Mouse (Mus musculus): Measurements from ENCODE around the gene Zfp82. TPM values are rescaled to one million over a fixed set of nuclear protein-coding genes. Genes with fewer than 3 reads are reported as not detected.

Zfp82 gene
- total RNA-seq, 4 experiments from 2014 or later, result 4.3 to 7.1 (median 5.1) TPM

- DNase-seq (ENCODE audit: low spot score in 2 of 2), result peak; percentile 26 to 35
Observed at GRCm38 (mm10) chr7:30048126-30048525, 24.6 kb downstream of the Zfp82 start.

GRCm38 (mm10) chr7:30044354-30044753 lies 28.3 kb downstream of the Zfp82 start:
- no peak for DNase-seq (ENCODE audit: low spot score in 2 of 2)

- no peak for DNase-seq (ENCODE audit: low spot score in 2 of 2)
Observed at GRCm38 (mm10) chr7:30034331-30034730, 38.4 kb downstream of the Zfp82 start.

GRCm38 (mm10) chr7:30031379-30031778 lies 41.3 kb downstream of the Zfp82 start:
- DNase-seq (ENCODE audit: low spot score in 2 of 2), result no peak

- DNase-seq (ENCODE audit: low spot score in 2 of 2), result no peak
Observed at GRCm38 (mm10) chr7:30030677-30031076, 42.0 kb downstream of the Zfp82 start.

DNA sequence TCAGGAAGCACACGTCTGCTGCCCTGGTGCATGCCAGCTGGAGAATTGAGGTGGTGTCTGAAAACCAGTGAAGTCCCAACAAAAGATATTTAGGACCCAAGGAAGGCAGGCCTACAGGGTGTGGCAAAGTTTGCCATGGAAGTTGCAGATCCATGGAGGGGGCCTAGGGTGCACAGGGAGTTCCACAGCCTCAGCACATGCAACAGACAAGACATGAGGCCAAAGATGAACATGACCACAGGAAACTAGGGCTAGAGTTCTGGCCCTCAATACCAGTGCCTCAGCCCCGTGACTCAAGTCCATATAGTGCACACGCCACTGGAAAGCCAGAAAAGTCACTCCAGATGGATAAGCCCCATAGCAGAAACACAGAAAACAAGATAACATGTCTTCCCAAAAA lies 44.1 kb downstream of the Zfp82 start:
- DNase-seq (ENCODE audit: low spot score in 2 of 2), result no peak

DNA sequence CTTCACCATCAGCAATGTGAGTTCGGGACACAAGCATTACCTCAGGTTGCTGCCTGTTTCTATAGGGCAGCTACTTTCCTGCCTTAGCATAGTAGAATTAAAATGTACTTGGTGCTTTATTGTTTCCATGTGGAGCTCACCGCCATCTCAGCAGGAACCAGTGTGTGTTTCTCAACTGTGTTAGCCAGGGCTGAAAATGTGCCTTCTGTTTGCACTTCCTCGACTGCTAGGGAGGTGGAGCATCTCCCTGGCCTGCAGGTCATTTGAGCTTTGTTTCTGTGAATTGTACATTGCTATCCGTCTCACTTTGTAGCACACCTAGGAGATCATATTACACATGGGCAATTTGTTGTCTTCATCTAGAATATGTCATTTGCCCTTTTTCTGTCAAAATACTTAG lies 45.4 kb downstream of the Zfp82 start:
- DNase-seq (ENCODE audit: low spot score in 2 of 2), result no peak

- no peak for DNase-seq (ENCODE audit: low spot score in 2 of 2)
Observed at GRCm38 (mm10) chr7:30025358-30025757, 47.3 kb downstream of the Zfp82 start.

- no peak for DNase-seq (ENCODE audit: low spot score in 2 of 2)
Observed at GRCm38 (mm10) chr7:30023800-30024199, 48.9 kb downstream of the Zfp82 start.

- DNase-seq (ENCODE audit: low spot score in 2 of 2), result no peak
Observed at GRCm38 (mm10) chr7:30023324-30023723, 49.4 kb downstream of the Zfp82 start.

DNA sequence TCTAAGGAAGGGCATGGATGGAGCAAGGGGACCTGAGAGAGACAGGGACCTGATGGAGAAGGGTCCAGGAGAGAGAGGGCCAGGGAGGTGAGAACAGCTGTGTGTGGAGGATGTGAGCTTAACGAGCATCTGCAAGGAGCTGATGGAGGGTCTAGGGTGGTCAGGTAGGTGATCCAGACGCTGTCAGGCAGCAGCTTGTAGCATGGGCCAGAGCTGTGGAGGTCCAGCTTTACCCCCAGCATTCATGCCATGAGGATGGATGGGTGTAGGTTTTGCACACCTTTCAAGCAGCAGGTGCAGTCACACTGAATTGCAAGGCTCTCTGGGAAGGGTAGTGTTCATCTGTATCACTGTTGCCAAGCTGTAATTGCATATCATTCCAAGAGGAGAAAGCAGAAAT lies 53.2 kb downstream of the Zfp82 start:
- no peak for DNase-seq (ENCODE audit: low spot score in 2 of 2)

DNA sequence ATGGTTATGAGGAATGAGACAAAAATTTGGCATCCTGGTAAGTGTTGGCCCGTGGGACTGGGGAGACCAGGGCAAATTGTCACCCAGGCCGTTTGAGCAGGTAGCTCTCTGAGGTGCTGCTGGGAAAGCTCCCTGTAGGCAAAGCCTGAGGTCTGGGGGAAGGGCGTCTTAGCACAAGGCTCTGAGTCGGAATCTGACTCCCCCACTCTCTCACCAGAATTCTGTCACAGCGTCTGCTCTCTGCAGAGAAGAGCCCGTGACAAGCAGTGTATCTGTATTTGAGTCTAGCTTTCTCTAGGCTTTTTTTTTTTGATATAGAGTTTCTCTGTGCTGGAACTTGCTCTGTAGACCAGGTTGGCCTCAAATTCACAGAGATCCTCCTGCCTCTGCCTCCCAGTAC lies 55.5 kb downstream of the Zfp82 start:
- DNase-seq (ENCODE audit: low spot score in 2 of 2), result no peak

DNA sequence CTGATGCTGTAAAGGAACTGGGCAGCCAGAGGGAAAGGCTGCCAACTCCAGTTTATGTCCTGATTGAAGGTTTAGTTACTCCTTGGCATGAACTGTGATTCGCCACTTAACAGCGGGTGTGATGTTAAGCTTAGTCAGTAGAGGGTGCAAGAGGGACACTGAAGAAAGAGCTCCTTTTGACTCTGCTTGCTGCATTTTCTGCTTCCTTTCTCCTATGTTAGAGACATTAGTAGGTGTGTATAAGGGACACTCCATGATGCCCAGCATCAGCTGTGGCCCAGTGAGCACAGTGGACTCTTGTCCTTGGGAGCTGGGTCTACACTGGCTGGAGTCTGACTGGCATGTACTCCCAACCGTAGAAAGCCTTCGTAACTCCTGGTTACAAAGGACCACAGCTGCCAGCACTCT lies 59.7 kb downstream of the Zfp82 start:
- peak; percentile 37 to 65 for DNase-seq (ENCODE audit: low spot score in 2 of 2)

GRCm38 (mm10) chr7:30010551-30011195 lies 62.0 kb downstream of the Zfp82 start:
- DNase-seq (ENCODE audit: low spot score in 2 of 2), result no peak

GRCm38 (mm10) chr7:30009321-30010085 lies 63.2 kb downstream of the Zfp82 start:
- peak; percentile 30 to 49 for DNase-seq (ENCODE audit: low spot score in 2 of 2)

DNA sequence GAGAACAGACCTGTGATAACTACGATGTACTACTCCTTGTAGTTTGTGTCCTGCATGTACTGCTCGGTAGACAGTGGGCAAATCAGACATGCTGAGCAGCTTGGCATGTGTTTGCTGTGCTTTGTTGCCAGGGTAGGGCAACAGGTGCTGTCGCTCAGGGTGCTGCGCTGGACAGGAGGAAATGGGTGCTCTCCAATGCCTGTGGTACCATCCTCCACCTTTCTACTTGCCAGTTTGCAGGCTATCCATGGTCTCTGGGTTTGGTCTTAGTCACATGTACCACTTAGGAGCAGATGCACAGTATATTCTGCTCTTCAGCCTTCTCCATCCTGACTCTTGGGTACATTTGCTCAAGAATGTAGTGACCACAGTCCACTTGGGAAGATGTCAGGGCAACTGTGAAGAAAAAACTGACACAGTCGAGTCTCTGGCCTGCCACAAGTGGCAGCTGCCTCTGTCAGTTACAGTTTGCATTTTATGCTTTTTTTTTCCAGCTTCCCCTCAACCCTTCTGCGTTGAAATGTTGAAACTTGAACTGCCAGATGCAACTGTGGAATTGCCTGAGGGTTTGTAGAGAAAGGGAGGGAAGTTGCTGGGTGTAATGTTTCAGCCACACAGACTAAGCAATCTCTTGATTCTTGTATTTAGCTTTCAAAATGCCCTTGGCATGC lies 64.5 kb downstream of the Zfp82 start:
- DNase-seq (ENCODE audit: low spot score in 2 of 2), result no peak

- no peak for DNase-seq (ENCODE audit: low spot score in 2 of 2)
Observed at GRCm38 (mm10) chr7:30007601-30008000, 65.1 kb downstream of the Zfp82 start.

Small RNA genes within 50 kb of the gene (microRNA-seq; reads per million reads assigned to microRNA genes)
- 0 reads per million in 2 experiments for gene Gm23368

Other genes starting within 250 kb of the Zfp82 start
- 10 to 100 TPM; 18.6 to 24.0 (median 20.8) TPM for gene Zfp940, start 219.2 kb downstream of the Zfp82 start, total RNA-seq (2022)
- 10 to 100 TPM; 14.9 to 23.0 (median 17.0) TPM for gene Zfp420, start 212.9 kb downstream of the Zfp82 start, total RNA-seq (2022)
- gene Zfp27, start 166.3 kb downstream of the Zfp82 start, total RNA-seq (2022), result 10 to 100 TPM; 17.8 to 21.2 (median 18.0) TPM
- gene Zfp383, start 164.7 kb downstream of the Zfp82 start, total RNA-seq (2022), result 10 to 100 TPM in 1 of 4 experiments, 1 to 10 TPM in 3; 8.3 to 11.0 (median 9.2) TPM
- 10 to 100 TPM; 17.2 to 19.9 (median 18.2) TPM for gene Zfp74, start 118.8 kb downstream of the Zfp82 start, total RNA-seq (2022)
- gene Zfp568, start 88.9 kb downstream of the Zfp82 start, total RNA-seq (2022), result 1 to 10 TPM; 3.3 to 7.7 (median 4.0) TPM
- 10 to 100 TPM in 1 of 4 experiments, 1 to 10 TPM in 3; 8.5 to 10.3 (median 9.5) TPM for gene Zfp14, start 21.5 kb downstream of the Zfp82 start, total RNA-seq (2022)
- not detected for gene Gm26920, start 17.5 kb upstream of the Zfp82 start, total RNA-seq (2022)
- 10 to 100 TPM in 1 of 4 experiments, 1 to 10 TPM in 3; 5.2 to 10.9 (median 8.0) TPM for gene Zfp566, start 17.6 kb upstream of the Zfp82 start, total RNA-seq (2022)
- 10 to 100 TPM; 79.6 to 96.9 (median 89.4) TPM for gene Zfp260, start 21.9 kb upstream of the Zfp82 start, total RNA-seq (2022)
- gene Zfp382, start 49.0 kb upstream of the Zfp82 start, total RNA-seq (2022), result 10 to 100 TPM; 28.6 to 34.1 (median 31.2) TPM
- gene Zfp146, start 96.8 kb upstream of the Zfp82 start, total RNA-seq (2022), result 10 to 100 TPM; 49.0 to 54.7 (median 50.3) TPM
- 1 to 10 TPM; 4.4 to 6.9 (median 5.1) TPM for gene Cox7a1, start 111.2 kb upstream of the Zfp82 start, total RNA-seq (2022)
- 100 to 1,000 TPM; 196 to 240 (median 227) TPM for gene Capns1, start 125.9 kb upstream of the Zfp82 start, total RNA-seq (2022)
- gene Polr2i, start 159.0 kb upstream of the Zfp82 start, total RNA-seq (2022), result 10 to 100 TPM; 49.2 to 52.5 (median 49.3) TPM
- gene Tbcb, start 159.4 kb upstream of the Zfp82 start, total RNA-seq (2022), result 100 to 1,000 TPM; 110 to 130 (median 118) TPM
- gene Ovol3, start 162.8 kb upstream of the Zfp82 start, total RNA-seq (2022), result not detected
- under 1 TPM in 2 of 4 experiments, not detected in 2; 0.41 to 0.77 TPM for gene Thap8, start 207.2 kb upstream of the Zfp82 start, total RNA-seq (2022)
- gene Wdr62, start 207.5 kb upstream of the Zfp82 start, total RNA-seq (2022), result 1 to 10 TPM; 1.1 to 3.4 (median 2.4) TPM
- gene Clip3, start 218.8 kb upstream of the Zfp82 start, total RNA-seq (2022), result 100 to 1,000 TPM; 351 to 448 (median 412) TPM
- 10 to 100 TPM; 52.8 to 69.5 (median 65.3) TPM for gene Alkbh6, start 235.8 kb upstream of the Zfp82 start, total RNA-seq (2022)
- 10 to 100 TPM in 3 of 4 experiments, 1 to 10 TPM in 1; 9.6 to 21.2 (median 15.0) TPM for gene Syne4, start 241.9 kb upstream of the Zfp82 start, total RNA-seq (2022)
- under 1 TPM; 0.53 to 0.82 (median 0.66) TPM for gene E130208F15Rik, start 248.8 kb upstream of the Zfp82 start, total RNA-seq (2022)

All from layer of hippocampus, adult 8-10 months (tissue).